Mouse (Mus musculus): ENCODE data around the gene Stt3b. TPM values are rescaled to one million over a fixed set of nuclear protein-coding genes. Genes with fewer than 3 reads are reported as not detected.

The Stt3b gene
- polyA plus RNA-seq, 1 experiment from 2014 or later: 74.6 TPM

- H3K27ac ChIP-seq (ENCODE audit: low read length): no peak overlapping the region
- H3K4me3 ChIP-seq (replicated peaks; ENCODE audit: low read length): no peak overlapping the region
- no peaks in the 10 kb centered on the region for H3K9me3 ChIP-seq (ENCODE audit: control insufficient read depth, low read length)
- no peaks in the 10 kb centered on the region for H3K27me3 ChIP-seq (replicated peaks; ENCODE audit: control insufficient read depth, insufficient read depth, low read length)
- H3K9ac ChIP-seq (replicated peaks; ENCODE audit: low read depth, low read length): no peak overlapping the region
- WGBS: 95% methylated on average over 15 of the region's 15 CpGs
- no peak for ATAC-seq
- H3K4me2 ChIP-seq (ENCODE audit: low read length): no peak overlapping the region
- no peaks in the 10 kb centered on the region for H3K4me1 ChIP-seq (replicated peaks; ENCODE audit: control insufficient read depth, insufficient read depth, low read length)
- no peaks in the 10 kb centered on the region for H3K36me3 ChIP-seq (ENCODE audit: control insufficient read depth, insufficient read depth)
Observed at GRCm38 (mm10) chr9:115200166-115200862, 109.9 kb downstream of the Stt3b start.

GRCm38 (mm10) chr9:115197082-115197481 lies 113.1 kb downstream of the Stt3b start:
- no peak for ATAC-seq
- WGBS: 80% methylated on average over 7 of the region's 7 CpGs
- Histone ChIP-seq H3K27me3 (replicated peaks; ENCODE audit: control insufficient read depth, insufficient read depth, low read length) (no peaks in the 10 kb centered on the region), H3K36me3 (ENCODE audit: control insufficient read depth, insufficient read depth) (no peaks in the 10 kb centered on the region), H3K4me3 (replicated peaks; ENCODE audit: low read length) (no peak overlapping the region), H3K4me1 (replicated peaks; ENCODE audit: control insufficient read depth, insufficient read depth, low read length) (no peaks in the 10 kb centered on the region), H3K27ac (ENCODE audit: low read length) (no peak overlapping the region), H3K9ac (replicated peaks; ENCODE audit: low read depth, low read length) (no peak overlapping the region), H3K4me2 (ENCODE audit: low read length) (no peak overlapping the region), H3K9me3 (ENCODE audit: control insufficient read depth, low read length) (no peaks in the 10 kb centered on the region)

- no peak for ATAC-seq
- 72% methylated on average over 3 of the region's 3 CpGs for WGBS
Observed at GRCm38 (mm10) chr9:115192890-115193289, 117.3 kb downstream of the Stt3b start.

More at GRCm38 (mm10) chr9:115192890-115193289, 117.3 kb downstream of the Stt3b start:
- Histone ChIP-seq H3K4me3 (replicated peaks; ENCODE audit: low read length) (no peak overlapping the region), H3K27ac (ENCODE audit: low read length) (no peak overlapping the region), H3K4me1 (replicated peaks; ENCODE audit: control insufficient read depth, insufficient read depth, low read length) (no peaks in the 10 kb centered on the region), H3K9ac (replicated peaks; ENCODE audit: low read depth, low read length) (no peak overlapping the region), H3K4me2 (ENCODE audit: low read length) (no peak overlapping the region), H3K9me3 (ENCODE audit: control insufficient read depth, low read length) (no peaks in the 10 kb centered on the region), H3K36me3 (ENCODE audit: control insufficient read depth, insufficient read depth) (no peaks in the 10 kb centered on the region), H3K27me3 (replicated peaks; ENCODE audit: control insufficient read depth, insufficient read depth, low read length) (no peaks in the 10 kb centered on the region)

All from forebrain, embryonic 16.5 days (tissue).